Mouse (Mus musculus) CH12.LX (cell line): ENCODE measurements around the gene Zfyve9. TPM values are rescaled to one million over a fixed set of nuclear protein-coding genes. Genes with fewer than 3 reads are reported as not detected.

Experiments
- DNase-seq: peaks from one replicate; pipeline ENCODE4 v3.0.0-alpha.2; 2013; ENCODE audit errors: extremely low read depth
- H3K27ac ChIP-seq: 2 replicates; pipeline ENCODE4 v1.5.1; 2012; ENCODE audit warnings: low read depth, mild to moderate bottlenecking, control low read depth, moderate library complexity; ENCODE audit not compliant: insufficient read depth
- H3K27me3 ChIP-seq: replicated peaks from 2 replicates; pipeline ENCODE3; 2012; ENCODE audit warnings: inconsistent platforms
- H3K36me3 ChIP-seq, 2 experiments: replicated peaks in 1 of 2; 2 replicates each; pipeline versions ENCODE3 to v1.6.1; 2012; ENCODE audit warnings: inconsistent platforms in 1 of 2, low read length in 1 of 2, mild to moderate bottlenecking in 1 of 2, mixed read lengths in 1 of 2, moderate library complexity in 1 of 2; ENCODE audit not compliant: control insufficient read depth in 1 of 2, insufficient read depth in 1 of 2
- H3K4me1 ChIP-seq, 2 experiments: 2 replicates each; pipeline ENCODE4 v1.6.1; 2012; ENCODE audit warnings: inconsistent platforms in 1 of 2, moderate library complexity in 1 of 2; ENCODE audit not compliant: insufficient read depth in 2 of 2, control insufficient read depth in 1 of 2
- H3K4me2 ChIP-seq: 2 replicates; pipeline ENCODE4 v1.6.1; 2012; ENCODE audit warnings: low read depth, mild to moderate bottlenecking, control low read depth; ENCODE audit not compliant: poor library complexity, insufficient read depth, severe bottlenecking
- H3K4me3 ChIP-seq, 3 experiments: fragments of 150-350 bp in 1 of 3; sonication (generic) in 1 of 3; replicated peaks in 1 of 3; 2 replicates each; pipeline versions ENCODE3 to v1.5.1; 2011 to 2012; ENCODE audit warnings: low read depth in 2 of 3, low read length in 2 of 3, mild to moderate bottlenecking in 2 of 3, moderate library complexity in 2 of 3, control low read depth in 1 of 3, improper control_type of control experiment in 1 of 3, inconsistent platforms in 1 of 3, mixed read lengths in 1 of 3; ENCODE audit not compliant: poor library complexity in 1 of 3
- H3K79me2 ChIP-seq: replicated peaks from 2 replicates; pipeline ENCODE4 v1.6.1; 2012; ENCODE audit warnings: mild to moderate bottlenecking, moderate library complexity; ENCODE audit not compliant: control insufficient read depth, poor library complexity, insufficient read depth, severe bottlenecking; ENCODE audit errors: extremely low read depth
- H3K9ac ChIP-seq: 2 replicates; pipeline ENCODE4 v1.6.1; 2012; ENCODE audit warnings: low read depth, mild to moderate bottlenecking, control low read depth, moderate library complexity; ENCODE audit not compliant: insufficient read depth
- H3K9me3 ChIP-seq: replicated peaks from 2 replicates; pipeline ENCODE3; 2012; ENCODE audit warnings: low read length, inconsistent platforms, mixed read lengths
- BHLHE40 ChIP-seq: IDR thresholded peaks from 2 replicates; pipeline ENCODE4 v1.6.1; 2011; ENCODE audit warnings: mild to moderate bottlenecking, low read depth, low read length, improper control_type of control experiment
- CHD1 ChIP-seq: IDR thresholded peaks from 2 replicates; pipeline ENCODE4 v1.6.1; 2012; ENCODE audit warnings: low read depth, low read length, improper control_type of control experiment, inconsistent platforms
- CHD2 ChIP-seq: IDR thresholded peaks from 2 replicates; pipeline ENCODE4 v1.6.1; 2011; ENCODE audit warnings: low read length, improper control_type of control experiment
- ELF1 ChIP-seq: IDR thresholded peaks from 2 replicates; pipeline ENCODE4 v1.6.1; 2014; ENCODE audit warnings: low read depth, mild to moderate bottlenecking, inconsistent platforms, low read length, improper control_type of control experiment
- EP300 ChIP-seq: IDR thresholded peaks from 2 replicates; pipeline ENCODE4 v1.6.1; 2011; ENCODE audit warnings: low read length, improper control_type of control experiment
- GABPA ChIP-seq: IDR thresholded peaks from 2 replicates; pipeline ENCODE4 v1.6.1; 2012; ENCODE audit warnings: low read depth, low read length, improper control_type of control experiment, inconsistent platforms; ENCODE audit not compliant: insufficient replicate concordance
- HCFC1 ChIP-seq: IDR thresholded peaks from 2 replicates; pipeline ENCODE4 v1.6.1; 2012; ENCODE audit warnings: low read depth, mild to moderate bottlenecking, inconsistent platforms, low read length, improper control_type of control experiment
- KAT2A ChIP-seq: IDR thresholded peaks from 2 replicates; pipeline ENCODE4 v1.6.1; 2012; ENCODE audit warnings: low read length, improper control_type of control experiment, inconsistent platforms; ENCODE audit not compliant: insufficient replicate concordance
- MAFK ChIP-seq: IDR thresholded peaks from 2 replicates; pipeline ENCODE4 v1.6.1; 2011; ENCODE audit warnings: low read length, improper control_type of control experiment; ENCODE audit not compliant: insufficient replicate concordance
- MAZ ChIP-seq: IDR thresholded peaks from 2 replicates; pipeline ENCODE4 v1.6.1; 2012; ENCODE audit warnings: low read depth, mild to moderate bottlenecking, inconsistent platforms, low read length, improper control_type of control experiment, moderate library complexity
- MEF2A ChIP-seq: IDR thresholded peaks from 2 replicates; pipeline ENCODE4 v1.6.1; 2014; ENCODE audit warnings: low read depth, mild to moderate bottlenecking, inconsistent platforms, low read length, improper control_type of control experiment, borderline replicate concordance
- MXI1 ChIP-seq: IDR thresholded peaks from 2 replicates; pipeline ENCODE4 v1.6.1; 2011; ENCODE audit warnings: mild to moderate bottlenecking, low read depth, low read length, improper control_type of control experiment
- MYC ChIP-seq: IDR thresholded peaks from 2 replicates; pipeline ENCODE4 v1.6.1; 2011; ENCODE audit warnings: low read depth, mild to moderate bottlenecking, improper control_type of control experiment, low read length
- NRF1 ChIP-seq: IDR thresholded peaks from 2 replicates; pipeline ENCODE4 v1.6.1; 2014; ENCODE audit warnings: low read depth, mild to moderate bottlenecking, inconsistent platforms, low read length, improper control_type of control experiment, moderate library complexity
- POLR2A ChIP-seq: IDR thresholded peaks from 2 replicates; pipeline ENCODE4 v1.6.1; 2011; ENCODE audit warnings: low read depth, mild to moderate bottlenecking, improper control_type of control experiment, low read length
- RAD21 ChIP-seq: IDR thresholded peaks from 2 replicates; pipeline ENCODE4 v1.6.1; 2011; ENCODE audit warnings: low read depth, mild to moderate bottlenecking, low read length, improper control_type of control experiment, moderate library complexity
- RCOR1 ChIP-seq: conservative IDR thresholded peaks from 2 replicates; pipeline ENCODE4 v1.6.1; 2012; ENCODE audit warnings: low read depth, mild to moderate bottlenecking, inconsistent platforms, low read length, improper control_type of control experiment
- SIN3A ChIP-seq: IDR thresholded peaks from 2 replicates; pipeline ENCODE4 v1.6.1; 2012; ENCODE audit warnings: low read length, improper control_type of control experiment, inconsistent platforms
- USF1 ChIP-seq: IDR thresholded peaks from 2 replicates; pipeline ENCODE4 v1.6.1; 2014; ENCODE audit warnings: low read depth, mild to moderate bottlenecking, inconsistent platforms, low read length, improper control_type of control experiment
- USF2 ChIP-seq: conservative IDR thresholded peaks from 2 replicates; pipeline ENCODE4 v1.6.1; 2011; ENCODE audit warnings: low read depth, low read length, improper control_type of control experiment
- ZKSCAN1 ChIP-seq: IDR thresholded peaks from 2 replicates; pipeline ENCODE4 v1.6.1; 2012; ENCODE audit warnings: low read depth, inconsistent platforms, low read length, improper control_type of control experiment, borderline replicate concordance
- ZMIZ1 ChIP-seq: IDR thresholded peaks from 2 replicates; pipeline ENCODE4 v1.6.1; 2012; ENCODE audit warnings: low read depth, mild to moderate bottlenecking, inconsistent platforms, low read length, improper control_type of control experiment
- ZNF384 ChIP-seq: IDR thresholded peaks from 2 replicates; pipeline ENCODE4 v1.6.1; 2012; ENCODE audit warnings: low read depth, low read length, improper control_type of control experiment, inconsistent platforms
- dilution Hi-C: fragments of 300-500 bp; cut with MboI; formaldehyde crosslinking; loops from 2 replicates; pipeline ENCODE4 v1.14.3; 2020; ENCODE audit warnings: low sequenced_read_pairs; ENCODE audit not compliant: extremely low pct_unique_long_range_greater_than_20kb, extremely low pct_ligation_motif_present
- in situ Hi-C: fragments of 300-500 bp; cut with MboI; formaldehyde crosslinking; loops from 3 replicates; pipeline ENCODE4 v1.14.3; 2019; ENCODE audit warnings: low sequenced_read_pairs, low pct_ligation_motif_present, low pct_unique_long_range_greater_than_20kb, mixed read lengths
- polyA plus RNA-seq: library from polyadenylated mRNA; unstranded; fragments of >175 nt; gene quantifications from 2 replicates; pipeline ENCODE4 v1.2.1, GENCODE M21; 2012; ENCODE audit warnings: low read depth; ENCODE audit not compliant: insufficient read length
- total RNA-seq, 2 experiments: library from RNA; depleted of rRNA; stranded (reverse); fragments of 300-350 nt in 1 of 2; fragments of >200 nt in 1 of 2; gene quantifications; 2 replicates each; pipeline ENCODE4 v1.2.3; 2012 to 2014

Gene Zfyve9
- total and polyA plus RNA-seq, 3 experiments, result 0.83 to 2.8 (median 1.6) TPM

DNA sequence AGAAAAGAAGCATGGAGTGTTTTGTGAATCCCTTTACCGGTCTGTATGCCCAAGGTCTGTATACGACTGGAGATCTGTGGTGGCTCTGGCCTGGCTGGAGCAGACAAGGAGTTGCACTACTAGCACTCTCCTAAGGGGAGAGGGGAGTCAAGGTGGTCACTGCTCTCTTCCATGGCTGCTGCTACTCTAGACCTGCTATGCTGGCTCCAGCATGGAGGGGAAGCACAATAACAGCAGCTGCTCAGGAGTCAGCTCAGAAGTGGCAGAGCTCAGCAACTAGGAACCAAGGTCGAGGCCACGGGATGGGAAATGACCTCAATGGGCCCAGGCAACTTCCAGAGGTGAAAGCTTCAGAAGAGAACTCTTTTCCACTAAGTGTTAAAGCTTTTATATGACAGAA lies 30.5 kb upstream of the Zfyve9 start:
- TF ChIP-seq MEF2A, result no peak
- TF ChIP-seq RCOR1, result no peak
- TF ChIP-seq USF2, result no peak
- TF ChIP-seq CHD1, result no peak
- TF ChIP-seq MAFK, result no peak
- TF ChIP-seq SIN3A, result no peak
- TF ChIP-seq ZMIZ1, result no peak
- no peak for TF ChIP-seq MYC
- no peak for TF ChIP-seq ZNF384
- no peak for TF ChIP-seq EP300
- TF ChIP-seq MAZ, result no peak
- no peak for TF ChIP-seq POLR2A
- TF ChIP-seq CHD2, result no peak
- TF ChIP-seq KAT2A, result no peak
- no peak for TF ChIP-seq GABPA
- no peak for TF ChIP-seq ELF1
- TF ChIP-seq ZKSCAN1, result no peak
- no peak overlapping the region for H3K9ac ChIP-seq
- H3K4me2 ChIP-seq, result no peak overlapping the region
- dilution Hi-C loops, result no loop called here
- in situ Hi-C loops, result no loop called here
- no peaks in the 10 kb centered on the region for H3K9me3 ChIP-seq
- H3K4me1 ChIP-seq, result no peaks in the 10 kb centered on the region
- peaks cover 3 to 5% of the 10 kb centered on the region in 2 experiments for H3K36me3 ChIP-seq
- no peak for DNase-seq
- no peaks in the 10 kb centered on the region for H3K27me3 ChIP-seq
- no peaks in the 10 kb centered on the region for H3K79me2 ChIP-seq
- H3K27ac ChIP-seq, result no peak overlapping the region
- H3K4me3 ChIP-seq, result no peak overlapping the region

DNA sequence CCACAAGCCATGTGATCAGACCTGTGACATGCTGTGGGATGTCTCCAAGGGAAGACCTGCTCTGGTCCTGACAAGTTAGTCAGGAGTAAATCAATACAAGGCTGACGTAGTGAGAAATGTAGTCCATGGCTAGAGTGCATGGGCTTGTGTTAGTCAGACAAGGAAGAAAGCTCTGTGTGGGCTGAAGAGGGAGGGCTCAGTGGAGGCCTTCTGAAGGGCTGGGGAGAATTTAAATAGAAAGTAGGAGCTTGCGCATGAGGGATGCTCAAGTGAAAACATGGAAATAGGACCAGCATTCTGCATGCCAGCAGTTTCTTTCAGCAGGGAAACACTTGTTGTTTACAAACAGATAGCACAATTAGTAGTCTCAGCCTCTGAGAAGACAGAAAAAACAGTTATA lies 22.9 kb upstream of the Zfyve9 start:
- Histone ChIP-seq H3K4me3 (no peak overlapping the region), H3K27me3 (peaks cover 2% of the 10 kb centered on the region), H3K4me2 (no peak overlapping the region)
- in situ Hi-C loops, result no loop called here
- DNase-seq, result no peak
- no peak for TF ChIP-seq MXI1
- no peak for TF ChIP-seq RAD21
- TF ChIP-seq USF1, result no peak
- no peak for TF ChIP-seq NRF1
- no peak for TF ChIP-seq BHLHE40
- TF ChIP-seq ZMIZ1, result no peak
- TF ChIP-seq HCFC1, result no peak
- TF ChIP-seq, all 38 proteins: peak for 0
- dilution Hi-C loops, result no loop called here
- no peaks in the 10 kb centered on the region for H3K4me1 ChIP-seq
- H3K9ac ChIP-seq, result no peak overlapping the region
- no peaks in the 10 kb centered on the region for H3K9me3 ChIP-seq
- H3K79me2 ChIP-seq, result no peaks in the 10 kb centered on the region
- no peaks in the 10 kb centered on the region for H3K36me3 ChIP-seq
- no peak overlapping the region for H3K27ac ChIP-seq
